Mouse (Mus musculus): ENCODE data around the gene Ppp1r15a. TPM values are rescaled to one million over a fixed set of nuclear protein-coding genes. Genes with fewer than 3 reads are reported as not detected.

The Ppp1r15a gene
- polyA plus RNA-seq, 1 experiment from 2014 or later, result 22.9 TPM

GRCm38 (mm10) chr7:45475291-45475969, 50.6 kb downstream of the Ppp1r15a start:
- peak overlapping the region; percentile 60 for H3K9ac ChIP-seq

More at GRCm38 (mm10) chr7:45475291-45475969, 50.6 kb downstream of the Ppp1r15a start:
- 64% methylated on average over 16 of the region's 16 CpGs for WGBS
- Histone ChIP-seq H3K27me3 (no peaks in the 10 kb centered on the region), H3K36me3 (no peaks in the 10 kb centered on the region), H3K4me1 (0 out of 2 replicates have a peak, but pooled peaks cover 3% of the 10 kb centered on the region), H3K4me2 (peak overlapping the region; percentile 53), H3K4me3 (peak overlapping the region; percentile 30), H3K27ac (no peak overlapping the region), H3K9me3 (no peaks in the 10 kb centered on the region)
- no peak for ATAC-seq (ENCODE audit: insufficient number of reproducible peaks, insufficient read depth, low FRiP score, low TSS enrichment, low read depth)

Other genes with a start within 250 kb of the Ppp1r15a start
- gene Slc6a21, start 248.8 kb downstream of the Ppp1r15a start, polyA plus RNA-seq (2015; fragmentation: Nextera tagmentation; extraction: Ambion mirVana), result not detected in 2 replicates
- gene Trpm4, start 192.5 kb downstream of the Ppp1r15a start, polyA plus RNA-seq (2015; fragmentation: Nextera tagmentation; extraction: Ambion mirVana), result 17.8 and 23.8 TPM in 2 replicates
- 2.2 and 2.9 TPM in 2 replicates for gene Hrc, start 191.0 kb downstream of the Ppp1r15a start, polyA plus RNA-seq (2015; fragmentation: Nextera tagmentation; extraction: Ambion mirVana)
- 6.6 and 8.2 TPM in 2 replicates for gene Ppfia3, start 159.2 kb downstream of the Ppp1r15a start, polyA plus RNA-seq (2015; fragmentation: Nextera tagmentation; extraction: Ambion mirVana)
- gene Lin7b, start 155.7 kb downstream of the Ppp1r15a start, polyA plus RNA-seq (2015; fragmentation: Nextera tagmentation; extraction: Ambion mirVana), result 1.6 and 2.7 TPM in 2 replicates
- gene Snrnp70, start 130.5 kb downstream of the Ppp1r15a start, polyA plus RNA-seq (2015; fragmentation: Nextera tagmentation; extraction: Ambion mirVana), result 285 and 299 TPM in 2 replicates
- not detected in 2 replicates for gene Kcna7, start 120.6 kb downstream of the Ppp1r15a start, polyA plus RNA-seq (2015; fragmentation: Nextera tagmentation; extraction: Ambion mirVana)
- 4.6 and 6.1 TPM in 2 replicates for gene Ntf5, start 112.6 kb downstream of the Ppp1r15a start, polyA plus RNA-seq (2015; fragmentation: Nextera tagmentation; extraction: Ambion mirVana)
- gene Lhb, start 105.4 kb downstream of the Ppp1r15a start, polyA plus RNA-seq (2015; fragmentation: Nextera tagmentation; extraction: Ambion mirVana), result 0.41 and 1.2 TPM in 2 replicates
- 38.0 and 39.6 TPM in 2 replicates for gene Gys1, start 91.4 kb downstream of the Ppp1r15a start, polyA plus RNA-seq (2015; fragmentation: Nextera tagmentation; extraction: Ambion mirVana)
- gene Ruvbl2, start 88.2 kb downstream of the Ppp1r15a start, polyA plus RNA-seq (2015; fragmentation: Nextera tagmentation; extraction: Ambion mirVana), result 141 and 148 TPM in 2 replicates
- gene Ftl1, start 66.4 kb downstream of the Ppp1r15a start, polyA plus RNA-seq (2015; fragmentation: Nextera tagmentation; extraction: Ambion mirVana), result 5,253 and 5,612 TPM in 2 replicates
- gene Bax, start 59.4 kb downstream of the Ppp1r15a start, polyA plus RNA-seq (2015; fragmentation: Nextera tagmentation; extraction: Ambion mirVana), result 154 and 190 TPM in 2 replicates
- gene Tulp2, start 44.4 kb downstream of the Ppp1r15a start, polyA plus RNA-seq (2015; fragmentation: Nextera tagmentation; extraction: Ambion mirVana), result 0.59 and 1.2 TPM in 2 replicates
- gene Gm45808, start 39.5 kb downstream of the Ppp1r15a start, polyA plus RNA-seq (2015; fragmentation: Nextera tagmentation; extraction: Ambion mirVana), result not detected in 2 replicates
- gene Dhdh, start 37.5 kb downstream of the Ppp1r15a start, polyA plus RNA-seq (2015; fragmentation: Nextera tagmentation; extraction: Ambion mirVana), result 4.5 TPM in 2 replicates
- 198 and 206 TPM in 2 replicates for gene Nucb1, start 15.9 kb downstream of the Ppp1r15a start, polyA plus RNA-seq (2015; fragmentation: Nextera tagmentation; extraction: Ambion mirVana)
- 2.9 and 3.8 TPM in 2 replicates for gene Plekha4, start 62 bp upstream of the Ppp1r15a start, polyA plus RNA-seq (2015; fragmentation: Nextera tagmentation; extraction: Ambion mirVana)
- 0.25 and 0.83 TPM in 2 replicates for gene Hsd17b14, start 28.6 kb upstream of the Ppp1r15a start, polyA plus RNA-seq (2015; fragmentation: Nextera tagmentation; extraction: Ambion mirVana)
- gene Bcat2, start 43.9 kb upstream of the Ppp1r15a start, polyA plus RNA-seq (2015; fragmentation: Nextera tagmentation; extraction: Ambion mirVana), result 67.1 and 68.4 TPM in 2 replicates
- 0.39 and 0.96 TPM in 2 replicates for gene Fgf21, start 89.2 kb upstream of the Ppp1r15a start, polyA plus RNA-seq (2015; fragmentation: Nextera tagmentation; extraction: Ambion mirVana)
- 1.9 and 2.3 TPM in 2 replicates for gene Fut1, start 91.0 kb upstream of the Ppp1r15a start, polyA plus RNA-seq (2015; fragmentation: Nextera tagmentation; extraction: Ambion mirVana)
- 0.27 and 0.39 TPM in 2 replicates for gene Izumo1, start 95.5 kb upstream of the Ppp1r15a start, polyA plus RNA-seq (2015; fragmentation: Nextera tagmentation; extraction: Ambion mirVana)
- gene Rasip1, start 101.2 kb upstream of the Ppp1r15a start, polyA plus RNA-seq (2015; fragmentation: Nextera tagmentation; extraction: Ambion mirVana), result 8.0 and 8.8 TPM in 2 replicates
- 5.2 and 7.8 TPM in 2 replicates for gene Mamstr, start 113.7 kb upstream of the Ppp1r15a start, polyA plus RNA-seq (2015; fragmentation: Nextera tagmentation; extraction: Ambion mirVana)
- gene Fut2, start 140.1 kb upstream of the Ppp1r15a start, polyA plus RNA-seq (2015; fragmentation: Nextera tagmentation; extraction: Ambion mirVana), result 0.45 and 0.54 TPM in 2 replicates
- gene Ntn5, start 157.8 kb upstream of the Ppp1r15a start, polyA plus RNA-seq (2015; fragmentation: Nextera tagmentation; extraction: Ambion mirVana), result 5.4 and 5.7 TPM in 2 replicates
- 6.3 and 6.8 TPM in 2 replicates for gene Sec1, start 168.1 kb upstream of the Ppp1r15a start, polyA plus RNA-seq (2015; fragmentation: Nextera tagmentation; extraction: Ambion mirVana)
- 15.2 and 17.3 TPM in 2 replicates for gene Car11, start 173.6 kb upstream of the Ppp1r15a start, polyA plus RNA-seq (2015; fragmentation: Nextera tagmentation; extraction: Ambion mirVana)
- 7.8 and 10.2 TPM in 2 replicates for gene Dbp, start 178.8 kb upstream of the Ppp1r15a start, polyA plus RNA-seq (2015; fragmentation: Nextera tagmentation; extraction: Ambion mirVana)
- gene Rpl18, start 189.2 kb upstream of the Ppp1r15a start, polyA plus RNA-seq (2015; fragmentation: Nextera tagmentation; extraction: Ambion mirVana), result 936 and 1,128 TPM in 2 replicates
- gene Sphk2, start 191.7 kb upstream of the Ppp1r15a start, polyA plus RNA-seq (2015; fragmentation: Nextera tagmentation; extraction: Ambion mirVana), result 34.4 and 34.9 TPM in 2 replicates
- gene Fam83e, start 194.9 kb upstream of the Ppp1r15a start, polyA plus RNA-seq (2015; fragmentation: Nextera tagmentation; extraction: Ambion mirVana), result 1.4 and 1.5 TPM in 2 replicates
- not detected in 2 replicates for gene Spaca4, start 199.5 kb upstream of the Ppp1r15a start, polyA plus RNA-seq (2015; fragmentation: Nextera tagmentation; extraction: Ambion mirVana)

All from embryonic facial prominence, embryonic 13.5 days (tissue).